Mouse (Mus musculus): ENCODE data around the gene Inhbe. TPM values are rescaled to one million over a fixed set of nuclear protein-coding genes. Genes with fewer than 3 reads are reported as not detected.

The Inhbe gene
- not detected in 2 replicates for polyA plus RNA-seq (2012; rRNA removed)

GRCm38 (mm10) chr10:127353909-127354895, at the start of gene Inhbe:
TSS of gene Inhbe (minus strand) at chr10:127354411.

GRCm38 (mm10) chr10:127380251-127380691, 26.1 kb upstream of the Inhbe start, which contains the start of gene R3hdm2:
TSS of gene R3hdm2 (plus strand) at chr10:127380327.

GRCm38 (mm10) chr10:127369834-127370820, 15.9 kb upstream of the Inhbe start, which contains the start of gene Inhbc:
TSS of gene Inhbc (minus strand) at chr10:127370431.

GRCm38 (mm10) chr10:127341891-127342639, 12.1 kb downstream of the Inhbe start, which contains the start of gene Gli1:
TSS of gene Gli1 (minus strand) at chr10:127341974.

GRCm38 (mm10) chr10:127321621-127322020, 32.6 kb downstream of the Inhbe start, which contains the start of gene Arhgap9:
TSS of gene Arhgap9 (plus strand) at chr10:127321964.

GRCm38 (mm10) chr10:127311476-127312355, 42.5 kb downstream of the Inhbe start, which contains the start of gene Mars:
TSS of gene Mars (minus strand) at chr10:127311786.

Other genes with a start within 250 kb of the Inhbe start
- 94.0 and 95.8 TPM in 2 replicates for gene Os9, start 233.3 kb downstream of the Inhbe start, polyA plus RNA-seq (2012; rRNA removed)
- gene B4galnt1, start 189.2 kb downstream of the Inhbe start, polyA plus RNA-seq (2012; rRNA removed), result 41.1 and 50.7 TPM in 2 replicates
- 2.4 and 2.8 TPM in 2 replicates for gene Slc26a10, start 173.8 kb downstream of the Inhbe start, polyA plus RNA-seq (2012; rRNA removed)
- gene Arhgef25, start 164.3 kb downstream of the Inhbe start, polyA plus RNA-seq (2012; rRNA removed), result 106 and 125 TPM in 2 replicates
- gene Dtx3, start 158.7 kb downstream of the Inhbe start, polyA plus RNA-seq (2012; rRNA removed), result 465 and 469 TPM in 2 replicates
- gene Pip4k2c, start 142.8 kb downstream of the Inhbe start, polyA plus RNA-seq (2012; rRNA removed), result 23.0 and 24.3 TPM in 2 replicates
- 115 and 116 TPM in 2 replicates for gene Kif5a, start 91.1 kb downstream of the Inhbe start, polyA plus RNA-seq (2012; rRNA removed)
- gene Dctn2, start 88.0 kb downstream of the Inhbe start, polyA plus RNA-seq (2012; rRNA removed), result 328 and 341 TPM in 2 replicates
- 49.6 and 66.7 TPM in 2 replicates for gene Mbd6, start 65.4 kb downstream of the Inhbe start, polyA plus RNA-seq (2012; rRNA removed)
- 89.7 and 94.2 TPM in 2 replicates for gene Mars, start 42.6 kb downstream of the Inhbe start, polyA plus RNA-seq (2012; rRNA removed)
- 1.2 and 1.3 TPM in 2 replicates for gene Arhgap9, start 32.4 kb downstream of the Inhbe start, polyA plus RNA-seq (2012; rRNA removed)
- gene Gli1, start 12.4 kb downstream of the Inhbe start, polyA plus RNA-seq (2012; rRNA removed), result 9.4 and 26.2 TPM in 2 replicates
- not detected in 2 replicates for gene Inhbc, start 16.0 kb upstream of the Inhbe start, polyA plus RNA-seq (2012; rRNA removed)
- gene R3hdm2, start 25.9 kb upstream of the Inhbe start, polyA plus RNA-seq (2012; rRNA removed), result 62.5 and 71.6 TPM in 2 replicates
- 9.7 and 15.0 TPM in 2 replicates for gene Stac3, start 147.3 kb upstream of the Inhbe start, polyA plus RNA-seq (2012; rRNA removed)
- 10.8 and 13.2 TPM in 2 replicates for gene Ndufa4l2, start 160.6 kb upstream of the Inhbe start, polyA plus RNA-seq (2012; rRNA removed)
- gene Shmt2, start 168.0 kb upstream of the Inhbe start, polyA plus RNA-seq (2012; rRNA removed), result 91.9 and 95.9 TPM in 2 replicates
- 26.9 and 35.5 TPM in 2 replicates for gene Nxph4, start 180.1 kb upstream of the Inhbe start, polyA plus RNA-seq (2012; rRNA removed)